Mouse (Mus musculus) common myeloid progenitor, adult 5-6 weeks (primary cell): ENCODE measurements around the gene Zdhhc22. TPM values are rescaled to one million over a fixed set of nuclear protein-coding genes. Genes with fewer than 3 reads are reported as not detected.

ENCODE experiments used
- ATAC-seq: replicated peaks from 2 replicates; pipeline ENCODE4 v1.8.0; 2016; ENCODE audit warnings: low read depth, mild to moderate bottlenecking, moderate TSS enrichment, inconsistent platforms; ENCODE audit not compliant: poor library complexity, severe bottlenecking
- total RNA-seq: library from RNA; stranded (forward); fragments of 200-1000, 187-1606 nt; gene quantifications from 2 replicates; pipeline ENCODE4 v1.2.3, GENCODE M21; 2017

Gene Zdhhc22
- not detected in 2 replicates for total RNA-seq

DNA sequence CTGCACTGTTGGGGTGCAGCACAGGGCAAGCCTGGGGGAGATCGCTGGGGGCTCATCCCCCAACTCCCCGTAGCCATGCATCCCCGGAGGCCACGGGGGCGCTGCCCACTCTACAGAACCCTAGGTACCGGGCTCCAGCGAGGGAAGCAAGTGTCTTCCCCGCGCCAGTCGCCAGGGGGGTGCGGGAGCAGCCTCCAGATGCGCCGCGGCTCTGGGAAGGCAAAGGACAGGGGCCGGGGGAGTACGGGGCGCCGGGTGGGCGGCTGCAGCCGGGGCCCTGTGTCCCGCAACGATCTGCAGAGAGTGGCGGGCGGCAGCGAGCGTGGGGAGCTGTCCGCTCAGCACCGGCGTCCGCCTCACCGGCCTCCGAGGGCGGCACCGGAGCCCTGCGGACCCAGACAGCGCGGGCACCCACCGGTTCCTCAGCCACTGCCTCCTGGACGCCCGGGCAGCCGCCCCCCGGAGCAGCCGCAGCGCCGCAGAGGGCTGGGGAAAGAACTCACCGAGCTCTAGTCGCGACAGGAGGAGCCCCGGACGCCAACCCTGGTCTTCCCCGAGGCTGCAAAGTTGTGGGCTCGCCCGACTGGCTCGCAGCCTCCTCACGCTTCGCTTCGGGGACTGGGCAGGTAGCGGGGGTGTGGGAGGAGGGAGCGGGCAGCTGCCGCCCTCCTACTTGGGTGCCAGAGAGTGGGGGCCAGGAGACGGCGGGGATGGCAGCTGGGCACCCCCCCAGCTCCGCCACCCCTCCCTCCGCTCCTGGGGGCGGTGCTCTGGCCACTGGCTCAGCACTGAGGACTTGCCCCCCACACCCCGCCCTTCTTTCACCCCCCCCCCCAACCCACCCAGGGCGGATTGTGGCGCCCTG lies at the start of gene Zdhhc22:
Gene Zdhhc22, minus strand, starts transcription at position 541 of the 865 bp plus-strand sequence.
- ATAC-seq, result peak; percentile 72

DNA sequence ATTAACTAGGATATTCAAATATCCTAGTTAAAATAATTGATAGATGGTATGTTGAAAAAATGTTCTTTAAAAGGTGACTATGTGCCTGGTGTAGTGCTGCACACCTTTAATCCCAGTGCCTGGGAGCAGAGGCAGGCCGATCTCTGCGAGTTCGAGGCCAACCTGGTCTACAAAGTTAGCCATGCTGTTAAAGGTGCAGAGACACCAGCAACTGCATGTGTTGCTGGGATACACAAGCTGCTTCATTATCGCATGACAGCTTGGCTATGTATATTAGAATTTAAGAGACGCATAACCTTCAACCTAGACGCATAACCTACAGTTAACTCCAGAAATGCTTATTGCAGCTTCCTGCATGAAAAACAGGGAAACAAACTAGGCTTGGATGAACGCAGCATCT lies 46.4 kb upstream of the Zdhhc22 start:
- ATAC-seq, result no peak

DNA sequence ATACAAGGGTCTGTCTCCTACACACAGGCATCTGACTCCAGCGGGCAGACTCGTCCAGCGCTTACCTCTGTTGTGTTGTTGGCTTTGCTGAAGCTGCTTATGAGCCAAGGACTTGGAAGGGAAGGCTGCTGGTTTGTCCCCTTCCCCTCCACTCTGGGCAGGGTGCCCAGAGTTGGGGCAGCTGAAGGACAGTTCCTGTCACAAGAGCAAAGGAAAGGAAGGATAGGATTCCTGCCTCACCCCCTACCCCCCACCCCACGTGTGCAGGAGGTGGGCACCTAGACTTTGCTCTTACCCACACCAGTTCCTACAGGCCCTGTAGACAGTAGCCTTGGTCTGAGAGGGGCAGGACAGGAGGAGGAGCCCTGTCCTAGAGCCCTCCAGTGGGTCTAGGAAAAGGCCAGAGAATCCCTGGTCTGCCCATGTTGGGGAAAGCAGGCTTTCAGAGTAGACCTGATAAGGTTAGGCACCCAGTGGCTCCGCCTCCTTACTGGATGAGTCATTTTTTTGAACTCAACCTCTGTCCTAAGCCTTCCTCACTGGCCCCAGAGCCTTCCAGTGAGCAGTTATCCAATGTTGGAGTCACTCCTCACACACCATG lies 41.0 kb upstream of the Zdhhc22 start:
- ATAC-seq, result no peak

DNA sequence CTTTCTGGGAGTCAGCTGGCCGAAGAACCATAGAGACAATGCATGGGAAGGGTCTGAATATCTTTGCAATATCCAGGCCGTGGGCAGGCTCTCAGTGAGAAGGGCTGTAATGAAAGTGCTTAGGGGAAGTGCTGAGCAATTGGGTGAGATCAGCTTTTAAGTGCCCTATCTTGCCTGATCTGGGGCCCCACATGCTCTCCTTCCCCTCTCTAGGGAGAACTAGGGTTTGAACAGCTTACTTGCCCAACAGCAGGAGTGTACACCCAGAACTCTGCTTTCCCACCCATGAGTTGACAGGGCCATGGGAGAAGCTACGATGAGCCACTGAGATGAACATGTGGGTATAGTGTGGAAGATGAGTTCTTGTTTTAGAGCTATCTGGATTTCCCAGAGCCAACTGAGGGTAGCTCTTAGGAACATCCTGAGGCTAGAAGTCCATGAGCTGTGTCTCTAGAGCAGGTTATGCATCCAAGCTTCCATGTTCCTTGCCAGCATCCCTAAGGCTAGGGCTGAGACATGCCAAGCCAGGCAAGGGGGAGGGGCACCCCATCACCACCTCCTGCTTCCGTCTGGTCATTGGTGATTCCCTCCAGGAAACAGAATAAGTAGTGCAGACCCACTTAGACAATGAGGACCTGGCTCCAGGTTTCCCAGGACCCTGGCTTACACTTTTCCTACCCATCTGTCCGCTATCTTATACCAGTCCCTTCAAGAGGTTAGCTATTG lies 39.2 kb upstream of the Zdhhc22 start:
- no peak for ATAC-seq

DNA sequence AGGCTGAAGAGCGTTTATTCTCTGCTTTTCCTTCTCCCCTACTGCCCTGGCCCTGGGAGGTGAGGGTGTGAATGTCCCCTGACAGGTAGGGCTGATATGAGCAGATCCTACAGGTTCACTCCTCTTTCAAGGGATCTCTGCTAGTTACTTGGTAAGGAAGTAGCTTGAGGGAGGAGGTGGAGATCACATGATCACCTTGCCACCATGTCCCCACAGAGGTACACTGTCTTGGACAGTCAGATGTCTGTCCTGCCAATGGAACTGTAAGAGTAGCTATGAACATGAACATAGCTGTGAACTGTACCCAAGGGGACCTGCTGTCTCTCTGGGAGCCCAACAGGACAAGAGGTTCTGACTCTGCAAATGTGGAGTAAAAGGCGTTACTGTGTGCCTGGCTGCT lies 37.8 kb upstream of the Zdhhc22 start:
- no peak for ATAC-seq

DNA sequence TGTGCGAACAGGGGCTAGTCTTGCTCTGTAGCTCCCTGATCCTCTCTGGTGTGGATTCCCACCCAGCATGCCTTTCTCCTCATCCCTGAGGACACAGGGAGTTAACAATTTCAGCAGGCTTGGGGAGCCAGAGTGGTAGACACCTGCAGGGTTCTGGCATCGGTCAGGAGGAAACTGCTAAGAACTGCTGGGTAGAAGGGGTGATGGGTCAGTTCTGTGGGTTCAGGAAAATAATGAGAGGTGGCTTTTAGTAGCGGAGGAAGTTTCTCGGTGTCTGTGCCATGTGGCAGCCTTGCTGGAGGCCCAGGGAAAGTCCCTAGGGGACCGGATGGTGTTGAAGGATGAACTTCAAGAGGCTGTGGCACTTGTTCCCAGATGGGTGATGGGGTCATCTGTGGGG lies 37.2 kb upstream of the Zdhhc22 start:
- no peak for ATAC-seq

DNA sequence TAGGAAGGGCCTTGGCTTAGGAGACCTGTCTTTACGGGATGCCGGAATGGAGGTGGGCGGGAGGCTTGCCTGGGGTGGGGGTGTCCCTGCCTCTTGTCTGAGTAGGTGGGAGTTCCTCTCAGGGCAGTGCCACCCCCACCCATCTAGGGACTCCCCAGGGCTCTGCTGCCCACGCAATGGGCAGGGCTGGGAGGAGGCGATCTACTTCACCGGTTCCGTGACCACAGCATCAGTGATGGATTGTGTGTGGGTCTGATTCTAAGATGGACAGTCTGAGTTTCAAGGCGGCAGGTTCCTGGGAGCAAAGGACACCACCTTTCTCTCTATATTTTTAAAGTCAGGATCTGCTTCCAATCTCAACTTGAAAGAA lies 36.6 kb upstream of the Zdhhc22 start:
- ATAC-seq, result no peak

DNA sequence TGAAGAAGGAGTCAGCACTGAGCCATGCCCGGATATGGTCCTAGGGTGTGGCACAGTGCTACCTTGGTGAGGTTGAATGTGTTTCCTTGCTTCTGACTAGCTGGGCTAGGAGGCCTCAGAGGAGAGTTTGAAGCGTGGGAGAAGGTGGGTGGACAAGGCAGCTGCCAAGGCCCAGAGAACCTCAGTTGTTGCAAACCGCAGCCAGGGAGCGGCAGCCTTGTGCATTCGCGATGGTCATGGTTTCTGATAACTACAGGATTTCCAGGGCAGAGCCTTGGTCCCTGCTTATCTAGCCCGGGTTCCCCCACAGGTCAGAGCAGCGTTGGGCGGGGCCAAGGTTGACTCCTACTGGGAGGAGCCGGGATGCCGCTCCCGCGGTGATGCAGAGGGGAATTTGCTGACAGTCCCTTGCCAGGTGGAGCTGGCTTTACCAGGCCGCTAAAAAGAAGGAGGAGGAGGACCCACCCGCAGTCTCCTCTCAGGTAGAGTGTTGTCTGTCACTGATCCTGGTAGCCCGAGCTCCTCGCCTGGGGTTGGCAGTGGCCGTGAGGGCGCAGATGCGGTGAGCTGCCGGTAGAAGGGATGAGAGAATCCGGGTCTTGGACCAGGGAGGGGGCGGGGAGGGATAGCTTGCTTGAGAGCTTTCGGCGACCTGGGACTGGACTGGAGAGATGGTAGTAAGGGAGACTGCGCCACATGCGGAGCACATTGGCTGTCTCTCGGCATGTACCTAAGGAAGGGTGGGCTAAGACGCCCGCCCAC lies 36.1 kb upstream of the Zdhhc22 start:
- peak; percentile 87 for ATAC-seq

DNA sequence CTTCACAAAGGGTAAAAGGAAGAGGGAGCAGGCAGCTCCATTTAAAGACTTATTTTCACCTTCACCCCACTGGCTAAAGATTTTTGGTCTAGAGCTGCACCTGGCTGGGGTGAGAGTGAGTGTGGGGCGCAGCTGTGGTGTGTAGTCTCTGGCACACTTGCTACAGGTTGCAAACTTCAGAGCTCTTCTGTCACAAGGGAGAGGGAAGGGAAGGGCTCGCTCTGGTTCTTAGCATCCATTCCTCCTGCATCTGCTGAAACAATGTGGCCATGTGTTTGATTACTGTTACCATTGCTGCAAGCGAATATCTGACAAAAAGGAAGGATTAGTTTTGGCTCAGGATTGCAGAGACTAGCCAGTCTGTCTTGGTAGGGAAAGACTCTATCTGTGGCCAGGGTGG lies 33.2 kb upstream of the Zdhhc22 start:
- no peak for ATAC-seq

DNA sequence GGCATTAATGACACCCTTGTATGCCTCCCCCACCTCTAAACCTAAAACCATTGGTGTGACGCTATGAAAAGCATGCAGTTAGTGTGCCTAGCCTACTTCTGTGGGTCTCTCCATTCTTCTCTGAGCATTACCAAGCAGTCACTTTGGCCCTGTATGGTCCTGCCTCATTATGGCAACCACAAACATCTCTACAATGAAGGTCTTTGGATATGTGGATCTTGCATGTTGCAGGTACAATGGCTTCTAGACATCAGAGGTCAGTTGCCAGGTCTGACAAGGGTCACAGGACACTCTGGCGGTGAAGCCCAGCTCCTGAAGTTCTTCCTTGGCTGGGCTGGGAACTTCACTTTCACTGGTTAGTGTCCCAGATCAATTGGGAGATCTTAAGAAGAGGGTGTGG lies 31.8 kb upstream of the Zdhhc22 start:
- no peak for ATAC-seq

DNA sequence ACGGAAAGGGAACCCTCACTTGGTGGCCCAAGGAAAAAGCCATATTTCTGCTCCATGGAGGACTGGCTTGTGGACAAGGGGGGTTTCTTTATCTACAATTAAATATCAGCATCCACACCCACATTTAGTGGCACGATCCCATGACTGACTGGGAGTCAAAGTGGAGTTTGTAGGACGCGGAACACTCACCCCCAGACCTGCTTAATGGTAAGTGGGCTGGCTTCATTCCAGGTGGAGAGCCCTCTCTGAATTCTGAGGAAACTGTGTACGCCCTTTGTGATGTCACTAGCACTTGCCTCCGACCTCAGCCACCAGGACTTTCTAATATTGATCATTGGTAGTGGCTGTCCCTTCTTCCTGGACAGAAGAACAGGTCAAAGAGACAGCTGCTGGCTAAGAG lies 30.8 kb upstream of the Zdhhc22 start, which contains the start of gene Tmem63c:
Gene Tmem63c, plus strand, starts transcription at position 301 of the 400 bp plus-strand sequence.
- ATAC-seq, result no peak

DNA sequence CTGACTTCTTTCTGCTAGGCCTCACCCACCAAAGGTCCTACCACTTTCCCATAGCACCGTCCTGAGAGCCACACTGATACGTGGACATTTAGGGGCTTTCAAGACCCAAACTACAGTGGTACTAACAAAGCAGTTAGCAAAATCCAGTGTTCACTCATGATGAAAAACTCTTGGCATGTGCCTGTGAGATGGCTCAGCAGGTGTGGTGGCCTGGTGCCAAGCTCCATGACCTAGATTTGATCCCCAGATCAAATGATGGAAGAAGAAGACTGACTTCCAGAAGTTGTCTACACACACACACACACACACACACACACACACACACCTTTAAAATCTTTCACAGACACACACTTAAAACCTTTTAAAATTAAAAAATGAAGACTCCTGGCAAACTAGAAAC lies 28.5 kb upstream of the Zdhhc22 start:
- ATAC-seq, result no peak

DNA sequence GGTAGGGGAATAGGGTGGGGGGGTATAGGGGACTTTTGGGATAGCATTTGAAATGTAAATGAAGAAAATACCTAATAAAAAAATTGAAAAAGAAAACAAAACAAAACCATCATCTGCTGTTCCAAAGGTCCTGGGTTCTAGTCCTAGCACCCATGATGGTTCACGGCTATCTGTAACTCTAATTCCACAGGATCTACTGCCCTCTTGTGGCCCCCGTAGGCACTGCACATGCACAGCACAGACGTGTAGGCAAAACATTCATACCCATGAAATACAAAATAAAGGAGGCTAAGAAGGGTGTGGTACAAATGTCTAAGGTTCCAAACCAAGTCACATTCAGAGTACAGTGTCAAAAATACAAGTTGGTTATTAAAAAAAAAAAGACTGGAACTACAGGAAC lies 26.8 kb upstream of the Zdhhc22 start:
- ATAC-seq, result peak; percentile 47; the same call in 1 of the 2 replicates

DNA sequence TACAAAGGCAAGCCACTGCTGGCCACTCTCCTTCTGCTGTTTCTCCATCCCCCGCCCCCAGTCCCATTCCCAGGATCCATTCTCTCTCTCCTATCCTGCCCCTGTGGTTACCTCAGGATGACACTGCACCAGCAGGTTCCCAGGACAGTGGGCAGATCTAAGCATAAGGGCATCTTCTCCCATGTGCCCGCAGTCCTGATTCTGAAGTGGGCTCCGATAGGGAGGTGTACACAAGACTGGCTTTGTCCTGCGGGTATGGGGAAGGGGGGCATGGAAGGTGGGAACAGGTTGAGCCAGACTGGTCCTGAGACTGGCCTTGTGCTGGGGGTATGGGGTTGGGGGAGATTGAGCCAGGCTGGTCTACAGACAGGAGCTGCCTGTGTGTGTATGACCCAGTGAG lies 14.4 kb upstream of the Zdhhc22 start:
- ATAC-seq, result no peak

DNA sequence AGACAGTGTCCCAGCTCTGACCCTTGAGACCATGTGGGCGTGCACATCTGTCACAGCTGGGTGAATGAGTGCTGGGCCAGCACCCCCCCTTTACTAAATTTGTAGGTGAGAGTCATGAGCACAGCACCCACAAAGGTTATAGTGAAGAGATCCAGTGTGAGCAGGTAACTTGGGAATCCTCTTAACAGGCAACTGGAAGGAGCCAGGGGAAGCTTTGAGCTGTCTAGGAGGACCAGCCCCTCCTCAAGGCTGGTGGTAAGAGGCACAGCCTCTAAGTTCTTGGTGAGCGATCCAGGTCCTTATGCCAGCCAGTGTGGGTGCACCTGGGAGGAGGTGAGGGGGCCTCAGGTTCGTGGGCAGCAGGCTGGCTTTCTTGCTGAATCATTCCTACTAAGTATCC lies 13.4 kb upstream of the Zdhhc22 start:
- ATAC-seq, result no peak

DNA sequence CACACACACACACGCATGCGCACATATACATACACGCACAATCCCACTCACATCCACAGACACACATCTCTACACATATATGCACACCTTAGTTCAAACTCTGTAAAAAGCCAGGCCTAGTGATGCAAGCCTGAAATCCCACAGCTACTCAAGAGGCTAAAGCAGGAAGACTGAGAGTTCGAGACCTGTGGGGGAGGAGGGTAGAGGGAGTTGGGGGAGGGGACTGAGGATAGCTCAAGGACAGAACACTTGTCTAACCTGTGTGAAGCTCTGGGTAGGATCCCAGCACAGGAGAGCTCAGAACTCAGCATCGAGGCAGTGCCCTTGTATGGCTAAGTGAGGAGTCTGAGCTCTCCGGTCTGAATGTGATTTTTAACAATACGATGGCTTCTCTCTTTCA lies 12.6 kb upstream of the Zdhhc22 start:
- ATAC-seq, result no peak

DNA sequence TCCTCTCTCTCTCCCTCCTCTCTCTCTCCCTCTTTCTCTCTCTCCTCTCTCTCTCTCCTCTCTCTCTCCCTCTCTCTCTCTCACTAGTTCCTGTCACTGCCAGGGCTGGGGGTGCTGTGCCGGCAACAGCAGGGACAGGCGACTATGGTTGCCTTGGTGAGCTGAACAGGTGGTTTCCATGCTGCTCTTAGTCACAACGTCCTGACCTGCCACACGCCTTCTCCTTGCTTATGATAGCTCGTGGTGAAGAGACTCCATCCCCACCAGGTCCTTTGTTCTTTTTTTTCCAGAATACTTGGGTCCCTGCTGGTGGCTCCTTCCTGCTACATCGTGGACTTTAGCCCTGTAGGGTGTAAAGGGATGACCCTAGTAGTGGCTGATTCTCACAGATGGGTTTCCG lies 12.0 kb upstream of the Zdhhc22 start:
- ATAC-seq, result no peak

DNA sequence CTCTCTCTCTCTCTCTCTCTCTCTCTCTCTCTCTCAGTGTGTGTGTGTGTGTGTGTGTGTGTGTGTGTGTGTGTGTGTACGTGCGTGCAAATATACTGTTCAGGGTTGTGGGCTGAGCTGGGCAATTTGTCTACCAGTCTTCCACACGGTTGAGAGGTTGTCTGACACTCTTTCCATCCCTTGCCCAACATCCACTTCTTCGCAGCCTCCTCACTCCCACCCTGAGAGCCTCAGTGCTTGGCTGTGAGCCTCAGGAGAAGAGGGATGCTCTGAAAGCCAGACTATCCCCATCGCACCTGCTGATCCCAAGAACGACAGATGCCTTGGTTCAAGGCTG lies 10.6 kb upstream of the Zdhhc22 start:
- no peak for ATAC-seq

DNA sequence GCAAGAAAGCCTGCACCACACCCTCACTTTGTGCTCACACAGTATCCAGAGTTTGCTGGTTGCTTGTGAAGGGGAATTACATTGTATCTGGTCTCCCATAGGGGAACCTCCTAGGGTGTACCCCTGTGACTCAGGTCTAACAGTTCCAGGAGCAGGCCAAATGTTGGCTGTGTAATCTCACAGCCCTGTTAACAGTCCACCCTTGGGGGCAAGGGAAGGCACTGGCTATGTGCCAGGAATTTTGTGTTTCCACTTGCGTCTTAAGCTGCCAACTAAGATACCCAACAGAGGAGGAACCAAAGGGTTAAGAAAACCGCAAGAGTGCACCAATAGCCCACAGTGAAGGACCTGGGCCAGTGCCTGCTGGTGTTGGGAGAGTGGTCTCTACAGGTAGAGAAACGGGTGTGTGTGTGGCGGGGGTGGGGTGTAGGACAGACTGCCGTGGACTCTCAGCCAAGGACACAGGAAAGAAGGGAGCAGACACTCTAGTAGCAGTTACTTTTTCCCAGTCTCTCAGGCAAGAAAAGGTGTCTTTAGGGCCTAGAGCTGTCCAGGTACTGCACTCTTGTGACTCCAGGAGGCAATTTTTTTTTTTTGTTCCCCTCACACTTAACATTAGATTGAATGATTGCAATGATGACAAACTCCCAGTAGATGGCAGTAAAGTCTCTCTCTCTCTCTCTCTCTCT lies 10.1 kb upstream of the Zdhhc22 start:
- peak; percentile 45; the same call in 1 of the 2 replicates for ATAC-seq

DNA sequence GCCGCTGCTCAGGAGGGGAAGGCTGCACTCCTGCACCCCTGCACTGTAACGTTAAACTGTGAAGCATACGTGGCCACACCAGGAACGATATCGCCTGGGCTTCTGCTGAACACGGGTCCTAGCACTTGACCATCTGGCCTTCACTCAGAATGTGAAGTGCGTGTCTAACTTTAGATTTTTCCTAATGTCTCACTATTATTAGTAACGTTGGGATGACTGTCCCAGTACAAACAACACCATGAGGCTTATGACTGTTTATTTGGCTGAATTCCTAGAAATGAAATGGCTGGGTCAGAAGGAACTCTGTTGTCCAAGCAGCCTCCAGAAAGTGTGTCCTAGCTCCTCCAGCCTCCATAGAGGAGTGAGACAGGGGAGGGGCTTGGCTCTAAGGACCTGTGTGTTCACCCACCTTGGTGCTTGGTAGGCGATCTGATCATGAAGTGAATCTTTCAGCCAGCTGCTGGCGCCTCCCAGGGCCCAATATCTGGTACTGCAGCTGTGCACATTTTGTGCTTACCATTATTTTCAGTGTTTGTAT lies 9.1 kb upstream of the Zdhhc22 start:
- no peak for ATAC-seq
